In genomic region chr4:117445516-117446207, GRCm38 (mm10) we compare ENCODE assay signal across 25 mouse cellular contexts. TPM values are rescaled to one million over a fixed set of nuclear protein-coding genes. Genes with fewer than 3 reads are reported as not detected.
DNase-seq lines count a peak whose midpoint lies in the region; ATAC-seq and TF ChIP-seq lines count a peak whose summit lies in the region.
"Had no signal": no experiment of that assay in that cellular context is flagged by ENCODE, and none has a peak within 500 bp of the region (broad histone marks: within the 10 kb centered on the region; RNA-seq: fewer than 3 reads in every experiment).

No protein-coding gene starts in this region.

- no peak overlapping the region for H3K9ac ChIP-seq in liver, embryonic 15.5 days
- H3K9ac ChIP-seq in liver, postnatal 0 days (replicated peaks), result no peak overlapping the region
- no peak overlapping the region for H3K9ac ChIP-seq in midbrain, embryonic 15.5 days
- H3K9ac ChIP-seq: embryonic facial prominence, embryonic 15.5 days; forebrain, embryonic 12.5 days; forebrain, postnatal 0 days; hindbrain, embryonic 14.5 days had no signal

- peak overlapping the region; percentile 1; the same call in 1 of the 2 replicates for H3K4me2 ChIP-seq in liver, embryonic 15.5 days
- no peak overlapping the region for H3K4me2 ChIP-seq in liver, postnatal 0 days (ENCODE audit: low read depth, low read length)
- no peak overlapping the region for H3K4me2 ChIP-seq in midbrain, embryonic 15.5 days
- H3K4me2 ChIP-seq: embryonic facial prominence, embryonic 15.5 days; forebrain, embryonic 12.5 days; hindbrain, embryonic 14.5 days had no signal

- H3K27me3 ChIP-seq in liver, embryonic 15.5 days, result no peaks in the 10 kb centered on the region
- no peaks in the 10 kb centered on the region for H3K27me3 ChIP-seq in liver, postnatal 0 days (ENCODE audit: insufficient read depth, low read length)
- peaks cover 3% of the 10 kb centered on the region; the same call in 1 of the 2 replicates for H3K27me3 ChIP-seq in midbrain, embryonic 15.5 days (replicated peaks)
- H3K27me3 ChIP-seq: CH12.LX; embryonic facial prominence, embryonic 15.5 days had no signal

- ATAC-seq in liver, embryonic 15.5 days (ENCODE audit: insufficient read depth), result no peak
- no peak for ATAC-seq in liver, postnatal 0 days
- peak; percentile 45; the same call in 1 of the 2 replicates for ATAC-seq in megakaryocyte, adult 5-6 weeks (ENCODE audit: poor library complexity, severe bottlenecking)
- ATAC-seq in midbrain, embryonic 15.5 days (replicated peaks), result no peak
- ATAC-seq: forebrain, postnatal 0 days; lung, postnatal 0 days had no signal

- H3K9me3 ChIP-seq in liver, embryonic 15.5 days (replicated peaks), result no peaks in the 10 kb centered on the region
- no peaks in the 10 kb centered on the region for H3K9me3 ChIP-seq in liver, postnatal 0 days (ENCODE audit: low read length)
- H3K9me3 ChIP-seq in midbrain, embryonic 15.5 days, result no peaks in the 10 kb centered on the region
- H3K9me3 ChIP-seq: embryonic facial prominence, embryonic 15.5 days; forebrain, embryonic 12.5 days had no signal

- peak; percentile 83 for DNase-seq in heart, adult 11 months
- DNase-seq in heart, postnatal 4 days, result no peak
- no peak for DNase-seq in liver, postnatal 0 days
- DNase-seq in neural tube, embryonic 10.5 days (ENCODE audit: extremely low spot score, low spot score), result no peak
- DNase-seq: adrenal gland, postnatal 14 days; cerebellum, adult 18-20 months; cerebellum, postnatal 10 days; forebrain, postnatal 0 days; heart, postnatal 36 days; kidney, adult 2 months; kidney, postnatal 4 days; layer of hippocampus, postnatal 36 days; left cerebral cortex, postnatal 4 days; lung, adult 18-20 months; lung, postnatal 4 days; midbrain, embryonic 14.5 days; thymus, postnatal 14 days had no signal

- no peak for TF ChIP-seq CTCF in liver, postnatal 0 days (IDR thresholded peaks at IDR 0.05; ENCODE audit: low read depth)

- 54% methylated on average over 19 of the region's 19 CpGs for WGBS in liver, embryonic 15.5 days (ENCODE audit: insufficient replicate concordance)
- 67% methylated on average over 19 of the region's 19 CpGs for WGBS in liver, postnatal 0 days (ENCODE audit: insufficient replicate concordance)
- WGBS in midbrain, embryonic 15.5 days, result 84% methylated on average over 19 of the region's 19 CpGs

- H3K27ac ChIP-seq in liver, embryonic 15.5 days (replicated peaks), result no peak overlapping the region
- H3K27ac ChIP-seq in liver, postnatal 0 days (ENCODE audit: low read depth), result no peak overlapping the region
- H3K27ac ChIP-seq in midbrain, embryonic 15.5 days, result no peak overlapping the region
- H3K27ac ChIP-seq: embryonic facial prominence, embryonic 15.5 days; forebrain, embryonic 12.5 days; hindbrain, embryonic 14.5 days had no signal

- H3K36me3 ChIP-seq in liver, embryonic 15.5 days (replicated peaks), result no peaks in the 10 kb centered on the region
- H3K36me3 ChIP-seq in liver, postnatal 0 days (replicated peaks; ENCODE audit: insufficient read depth, low read length), result no peaks in the 10 kb centered on the region
- H3K36me3 ChIP-seq in midbrain, embryonic 15.5 days (replicated peaks), result no peaks in the 10 kb centered on the region
- H3K36me3 ChIP-seq: embryonic facial prominence, embryonic 15.5 days; forebrain, embryonic 12.5 days had no signal

- no peaks in the 10 kb centered on the region for H3K4me1 ChIP-seq in liver, embryonic 15.5 days (replicated peaks)
- H3K4me1 ChIP-seq in liver, postnatal 0 days (ENCODE audit: insufficient read depth), result no peaks in the 10 kb centered on the region
- H3K4me1 ChIP-seq in midbrain, embryonic 15.5 days, result no peaks in the 10 kb centered on the region
- H3K4me1 ChIP-seq: embryonic facial prominence, embryonic 15.5 days; forebrain, embryonic 12.5 days had no signal

- H3K4me3 ChIP-seq in liver, embryonic 15.5 days (replicated peaks), result no peak overlapping the region
- H3K4me3 ChIP-seq in liver, postnatal 0 days (ENCODE audit: low read depth, low read length), result no peak overlapping the region
- H3K4me3 ChIP-seq in midbrain, embryonic 15.5 days, result no peak overlapping the region
- H3K4me3 ChIP-seq: embryonic facial prominence, embryonic 15.5 days; forebrain, embryonic 12.5 days had no signal

- no peak for TF ChIP-seq EP300 in liver, postnatal 0 days (IDR thresholded peaks at IDR 0.05; ENCODE audit: low read depth)

RNA-seq across cellular contexts. Expression of gene Rnf220, which starts 51.2 kb away (rescaled TPM):
- total RNA-seq in heart, postnatal 4 days (2021), result 10 to 100 TPM; 45.8 to 46.7 TPM
- 25.1 and 30.4 TPM in 2 replicates for polyA plus RNA-seq in liver, embryonic 15.5 days (2015; fragmentation: Nextera tagmentation; extraction: Ambion mirVana)
- 17.3 and 18.7 TPM in 2 replicates for polyA plus RNA-seq in liver, postnatal 0 days (2015; fragmentation: Nextera tagmentation; extraction: Ambion mirVana)
- 38.7 and 40.6 TPM in 2 replicates for total RNA-seq in megakaryocyte, adult 5-6 weeks (2015)
- 76.7 and 84.3 TPM in 2 replicates for total RNA-seq in megakaryocyte, adult 5-6 weeks (2017)
- polyA plus RNA-seq in midbrain, embryonic 15.5 days (2015; fragmentation: Nextera tagmentation; extraction: Ambion mirVana), result 136 and 140 TPM in 2 replicates
